Mouse (Mus musculus) frontal cortex, postnatal 10 days (tissue): ENCODE results near the gene Olfr1484.
"Not testable (repeated sequence)": the region's sequence is repeated elsewhere in the genome, so short reads cannot be mapped to it uniquely, and the experiment has no call there.

Experiments
- DNase-seq, 2 experiments: peaks; one replicate each; pipeline ENCODE4 v3.0.0; 2022; ENCODE audit warnings: low spot score in 2 of 2, mixed read lengths in 1 of 2

Gene Olfr1484

DNA sequence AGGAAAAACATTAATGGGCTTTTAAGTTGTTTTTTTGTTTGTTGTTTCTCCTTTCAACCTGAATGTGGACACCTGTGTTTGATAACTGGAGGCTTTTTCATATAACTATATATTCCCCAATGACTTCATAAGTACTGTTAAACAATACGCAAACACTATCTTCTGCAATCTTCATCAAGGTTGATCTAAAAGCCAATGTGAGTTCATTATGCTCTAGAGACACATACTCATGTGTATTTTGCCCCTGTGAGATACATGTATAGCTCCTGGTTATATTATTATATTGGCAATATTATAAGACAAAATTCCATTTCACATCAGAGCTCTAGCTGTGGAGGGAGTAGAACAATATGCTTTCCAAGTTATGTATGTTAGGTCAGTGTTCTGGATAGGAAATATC lies at the start of gene Olfr1484:
Gene Olfr1484 (plus strand): TSS at position 301 of the 400 bp plus-strand sequence.
- DNase-seq, result no peak

DNA sequence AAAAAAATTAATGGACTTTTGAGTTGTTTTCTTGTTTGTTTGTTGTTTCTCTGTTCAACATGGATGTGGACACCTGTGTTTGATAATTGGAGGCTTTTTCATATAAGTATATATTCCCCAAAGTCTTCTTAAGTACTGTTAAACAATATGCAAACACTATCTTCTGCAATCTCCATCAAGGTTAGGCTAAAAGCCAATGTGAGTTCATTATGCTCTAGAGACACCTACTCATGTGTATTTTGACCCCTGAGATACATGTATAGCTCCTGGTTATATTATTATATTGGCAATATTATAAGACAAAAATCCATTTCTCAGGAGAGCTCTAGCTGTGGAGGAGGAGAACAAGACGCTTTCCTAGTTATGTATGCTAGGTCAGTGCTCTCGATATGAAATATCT lies 33.8 kb downstream of the Olfr1484 start, which contains the start of gene Olfr1487:
Gene Olfr1487 (plus strand): TSS at position 301 of the 400 bp plus-strand sequence.
- not testable (repeated sequence) for DNase-seq

DNA sequence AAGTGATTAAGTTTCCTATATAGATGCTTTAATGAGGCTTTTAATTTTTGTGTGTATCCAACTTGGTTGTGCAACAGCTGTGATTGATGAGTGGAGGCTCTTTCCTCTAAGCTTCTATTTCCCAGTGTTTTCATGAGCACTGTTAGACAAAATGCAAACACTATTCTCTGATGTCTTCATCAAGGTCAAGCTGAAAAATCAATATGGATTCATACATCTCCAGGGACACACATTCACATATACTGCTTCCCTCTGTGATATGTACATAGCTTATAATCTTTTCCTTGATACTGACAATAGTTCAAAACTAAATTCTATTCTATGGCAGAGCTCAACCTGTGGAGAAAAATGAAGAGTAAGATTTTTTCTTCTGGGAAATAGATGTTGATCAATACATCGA lies 48.0 kb downstream of the Olfr1484 start, which contains the start of gene Olfr1489:
Gene Olfr1489 (plus strand): TSS at position 301 of the 400 bp plus-strand sequence.
- DNase-seq, result no peak
